Mouse (Mus musculus) heart, embryonic 11.5 days (tissue): Measurements from ENCODE around the gene Eprs. TPM values are rescaled to one million over a fixed set of nuclear protein-coding genes. Genes with fewer than 3 reads are reported as not detected.

ENCODE experiments used
- ATAC-seq: fragments of 200-750 bp; cut with Nextera tagmentation; replicated peaks from 2 replicates; pipeline ENCODE4 v1.8.0; 2017; ENCODE audit warnings: moderate library complexity; ENCODE audit not compliant: insufficient number of reproducible peaks, low FRiP score, low TSS enrichment
- H3K27ac ChIP-seq: fragments of 300-500 bp; sonication (generic); 2 replicates; pipeline ENCODE4 v1.5.1; 2014; ENCODE audit warnings: mild to moderate bottlenecking, low read depth, low read length
- H3K27me3 ChIP-seq: fragments of 300-500 bp; sonication (generic); 2 replicates; pipeline ENCODE4 v1.6.1; 2014; ENCODE audit warnings: mild to moderate bottlenecking, low read length, mixed read lengths; ENCODE audit not compliant: control insufficient read depth, insufficient read depth
- H3K36me3 ChIP-seq: fragments of 300-500 bp; sonication (generic); 2 replicates; pipeline ENCODE4 v1.6.1; 2014; ENCODE audit warnings: mild to moderate bottlenecking, low read length, moderate library complexity, mixed read lengths; ENCODE audit not compliant: control insufficient read depth, insufficient read depth
- H3K4me1 ChIP-seq: fragments of 300-500 bp; sonication (generic); 2 replicates; pipeline ENCODE4 v1.6.1; 2014; ENCODE audit warnings: low read length; ENCODE audit not compliant: control insufficient read depth, insufficient read depth
- H3K4me2 ChIP-seq: fragments of 300-500 bp; sonication (generic); 2 replicates; pipeline ENCODE4 v1.6.1; 2014; ENCODE audit warnings: mild to moderate bottlenecking, moderate library complexity
- H3K4me3 ChIP-seq: fragments of 300-500 bp; sonication (generic); 2 replicates; pipeline ENCODE4 v1.5.1; 2014; ENCODE audit warnings: low read depth, low read length
- H3K9ac ChIP-seq: fragments of 300-500 bp; sonication (generic); 2 replicates; pipeline ENCODE4 v1.6.1; 2014; ENCODE audit warnings: mild to moderate bottlenecking, low read depth, low read length, moderate library complexity
- H3K9me3 ChIP-seq: fragments of 300-500 bp; sonication (generic); replicated peaks from 2 replicates; pipeline ENCODE4 v1.6.1; 2016; ENCODE audit warnings: low read length; ENCODE audit not compliant: control insufficient read depth
- WGBS: fragments of 180-500 bp; shearing (Covaris S2); extraction: QIAGEN DNeasy Blood & Tissue Kit; methylation state at CpG from one replicate; pipeline ENCODE4 v1.1.7; 2014; ENCODE audit not compliant: insufficient replicate concordance; 5-methylcytosine and 5-hydroxymethylcytosine counted together
- polyA plus RNA-seq: library from polyadenylated mRNA; unstranded; fragments of >200 nt; fragmentation: Nextera tagmentation; extraction: Ambion mirVana; gene quantifications from 2 replicates; pipeline ENCODE4 v1.2.1, GENCODE M21; 2014

Eprs gene
- polyA plus RNA-seq, 1 experiment from 2014 or later = 122 TPM

- Histone ChIP-seq H3K4me2 (no peak overlapping the region), H3K4me3 (no peak overlapping the region), H3K27me3 (no peaks in the 10 kb centered on the region), H3K9me3 (no peaks in the 10 kb centered on the region), H3K36me3 (peaks cover 18% of the 10 kb centered on the region), H3K9ac (no peak overlapping the region), H3K27ac (no peak overlapping the region), H3K4me1 (peaks cover 3% of the 10 kb centered on the region; the same call in 1 of the 2 replicates)
- ATAC-seq = no peak
- WGBS = 93% methylated on average over 6 of the region's 6 CpGs
Measured at GRCm38 (mm10) chr1:185369979-185370378, 7.1 kb downstream of the Eprs start.

GRCm38 (mm10) chr1:185376390-185376789 lies 13.5 kb downstream of the Eprs start:
- no peaks in the 10 kb centered on the region for H3K4me1 ChIP-seq
- no peak overlapping the region for H3K9ac ChIP-seq
- H3K4me3 ChIP-seq = no peak overlapping the region
- no peak overlapping the region for H3K4me2 ChIP-seq
- no peak overlapping the region for H3K27ac ChIP-seq
- H3K27me3 ChIP-seq = no peaks in the 10 kb centered on the region
- H3K9me3 ChIP-seq = no peaks in the 10 kb centered on the region
- H3K36me3 ChIP-seq = peaks cover 26% of the 10 kb centered on the region
- ATAC-seq = no peak

GRCm38 (mm10) chr1:185377429-185377828 lies 14.6 kb downstream of the Eprs start:
- H3K36me3 ChIP-seq = peaks cover 32% of the 10 kb centered on the region
- H3K4me2 ChIP-seq = no peak overlapping the region
- WGBS = 89% methylated on average over 2 of the region's 2 CpGs
- H3K9ac ChIP-seq = no peak overlapping the region
- H3K27ac ChIP-seq = no peak overlapping the region
- no peak overlapping the region for H3K4me3 ChIP-seq
- ATAC-seq = no peak
- H3K4me1 ChIP-seq = no peaks in the 10 kb centered on the region
- H3K27me3 ChIP-seq = no peaks in the 10 kb centered on the region
- H3K9me3 ChIP-seq = no peaks in the 10 kb centered on the region

DNA sequence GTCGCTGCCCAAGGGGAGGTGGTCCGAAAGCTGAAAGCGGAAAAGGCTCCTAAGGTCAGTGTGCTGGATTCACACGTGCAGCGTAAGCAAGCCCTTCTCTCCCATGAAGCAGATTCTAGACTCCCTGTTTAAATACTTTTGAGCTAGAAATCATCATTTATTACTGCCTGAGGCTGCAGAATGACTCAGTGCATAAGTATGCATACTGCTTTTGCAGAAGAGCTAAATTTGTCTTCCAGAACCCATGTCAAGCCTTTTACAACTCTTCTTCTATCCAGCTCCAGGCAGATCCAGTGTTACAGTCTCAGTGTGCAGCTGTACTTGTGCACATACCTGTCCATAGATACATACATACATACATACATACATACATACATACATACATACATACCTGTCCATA lies 38.8 kb downstream of the Eprs start:
- no peaks in the 10 kb centered on the region for H3K9me3 ChIP-seq
- peaks cover 31% of the 10 kb centered on the region for H3K36me3 ChIP-seq
- H3K27ac ChIP-seq = no peak overlapping the region
- H3K9ac ChIP-seq = no peak overlapping the region
- H3K4me2 ChIP-seq = no peak overlapping the region
- H3K4me1 ChIP-seq = no peaks in the 10 kb centered on the region
- 96% methylated on average over 5 of the region's 5 CpGs for WGBS
- no peak for ATAC-seq
- H3K4me3 ChIP-seq = no peak overlapping the region
- no peaks in the 10 kb centered on the region for H3K27me3 ChIP-seq

GRCm38 (mm10) chr1:185404021-185404420 lies 41.2 kb downstream of the Eprs start:
- H3K27me3 ChIP-seq = no peaks in the 10 kb centered on the region
- no peaks in the 10 kb centered on the region for H3K4me1 ChIP-seq
- no peak overlapping the region for H3K4me2 ChIP-seq
- peaks cover 40% of the 10 kb centered on the region for H3K36me3 ChIP-seq
- 34% methylated on average over 2 of the region's 2 CpGs for whole genome bisulfite sequencing
- ATAC-seq = no peak
- H3K4me3 ChIP-seq = no peak overlapping the region
- no peak overlapping the region for H3K9ac ChIP-seq
- no peak overlapping the region for H3K27ac ChIP-seq
- H3K9me3 ChIP-seq = no peaks in the 10 kb centered on the region

DNA sequence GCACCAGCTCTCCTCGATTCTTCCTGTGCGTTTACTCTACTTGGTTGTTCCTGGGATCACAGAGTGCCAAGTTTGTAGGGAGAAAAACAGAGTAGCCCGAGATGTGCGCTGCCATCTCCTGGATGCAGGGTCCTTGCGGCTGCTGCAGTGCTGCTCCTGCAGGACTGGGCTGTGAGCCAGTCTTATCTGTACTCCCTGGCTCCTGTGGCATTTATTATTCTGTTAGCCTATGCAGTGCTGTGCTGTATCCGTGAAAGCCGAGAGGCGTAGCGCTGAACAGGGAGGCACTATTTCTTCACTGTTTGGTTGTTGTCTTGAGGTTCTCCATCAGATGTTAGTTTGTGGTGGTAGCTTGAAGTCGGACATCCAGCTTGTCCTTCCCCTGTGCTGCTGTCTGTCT lies 43.1 kb downstream of the Eprs start:
- Histone ChIP-seq H3K36me3 (peaks cover 44% of the 10 kb centered on the region), H3K4me3 (no peak overlapping the region), H3K4me1 (no peaks in the 10 kb centered on the region), H3K27me3 (no peaks in the 10 kb centered on the region), H3K27ac (no peak overlapping the region), H3K4me2 (no peak overlapping the region), H3K9ac (no peak overlapping the region), H3K9me3 (no peaks in the 10 kb centered on the region)
- WGBS = 83% methylated on average over 10 of the region's 10 CpGs
- ATAC-seq = no peak

- peaks cover 39% of the 10 kb centered on the region for H3K36me3 ChIP-seq
- 74% methylated on average over 3 of the region's 3 CpGs for WGBS
- no peaks in the 10 kb centered on the region for H3K27me3 ChIP-seq
- no peak overlapping the region for H3K9ac ChIP-seq
- H3K4me1 ChIP-seq = no peaks in the 10 kb centered on the region
- no peak overlapping the region for H3K27ac ChIP-seq
- no peaks in the 10 kb centered on the region for H3K9me3 ChIP-seq
- H3K4me3 ChIP-seq = no peak overlapping the region
- H3K4me2 ChIP-seq = no peak overlapping the region
- no peak for ATAC-seq
Measured at GRCm38 (mm10) chr1:185409831-185410230, 47.0 kb downstream of the Eprs start.

DNA sequence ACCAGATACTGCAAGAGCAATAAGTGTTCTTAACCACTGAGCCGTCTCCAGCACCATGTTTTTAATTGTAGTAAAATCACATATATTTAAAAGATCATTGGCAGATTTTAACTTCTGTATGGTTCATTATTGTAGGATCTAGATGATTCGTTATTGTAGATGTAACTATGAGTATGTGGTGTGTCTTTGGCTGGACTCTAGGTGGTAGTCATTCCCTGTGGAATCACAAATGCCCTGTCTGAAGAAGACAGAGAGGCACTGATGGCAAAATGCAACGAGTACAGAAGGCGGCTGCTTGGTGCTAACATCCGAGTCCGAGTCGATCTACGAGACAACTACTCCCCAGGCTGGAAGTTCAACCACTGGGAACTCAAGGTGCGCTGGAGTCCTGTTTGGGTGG lies 55.2 kb downstream of the Eprs start:
- no peaks in the 10 kb centered on the region for H3K9me3 ChIP-seq
- H3K9ac ChIP-seq = no peak overlapping the region
- no peak overlapping the region for H3K27ac ChIP-seq
- no peaks in the 10 kb centered on the region; the same call in 1 of the 2 replicates for H3K4me1 ChIP-seq
- H3K27me3 ChIP-seq = no peaks in the 10 kb centered on the region
- H3K4me2 ChIP-seq = no peak overlapping the region
- 87% methylated on average over 9 of the region's 9 CpGs for WGBS
- H3K4me3 ChIP-seq = no peak overlapping the region
- H3K36me3 ChIP-seq = peaks cover 36% of the 10 kb centered on the region
- ATAC-seq = no peak

DNA sequence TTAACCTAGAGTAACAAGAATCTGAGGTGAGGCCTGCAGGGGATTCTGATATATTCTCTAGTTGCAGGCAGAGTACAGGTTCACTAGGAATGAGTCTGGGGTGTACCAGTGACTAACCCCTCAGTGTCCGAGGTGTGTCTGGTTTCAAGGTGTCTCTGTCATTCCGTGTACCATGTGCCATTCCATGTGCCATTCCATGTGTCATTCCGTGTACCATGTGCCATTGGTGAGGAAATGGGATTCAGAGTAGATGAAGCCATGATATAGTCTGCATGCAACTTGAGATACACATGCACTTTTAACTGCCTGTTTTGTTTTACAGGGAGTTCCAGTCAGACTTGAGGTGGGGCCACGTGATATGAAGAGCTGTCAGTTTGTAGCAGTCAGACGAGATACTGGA lies 57.0 kb downstream of the Eprs start:
- Histone ChIP-seq H3K27ac (no peak overlapping the region), H3K4me3 (no peak overlapping the region), H3K9me3 (no peaks in the 10 kb centered on the region), H3K4me1 (no peaks in the 10 kb centered on the region; the same call in 1 of the 2 replicates), H3K36me3 (peaks cover 33% of the 10 kb centered on the region), H3K4me2 (no peak overlapping the region), H3K9ac (no peak overlapping the region), H3K27me3 (no peaks in the 10 kb centered on the region)
- WGBS = 91% methylated on average over 5 of the region's 5 CpGs
- 0 out of 2 replicates have a peak, but pooled peaks have one; percentile 26 for ATAC-seq
